Mouse (Mus musculus) heart, postnatal 36 days (tissue): ENCODE data around the gene Irf1. TPM values are rescaled to one million over a fixed set of nuclear protein-coding genes. Genes with fewer than 3 reads are reported as not detected.

Experiments used
- DNase-seq, 2 experiments: peaks; one replicate each; pipeline ENCODE4 v3.0.0; 2021 to 2022
- intact Hi-C: fragments of 180-260 bp; cut with DNase I; formaldehyde crosslinking; loops from one replicate; pipeline ENCODE4 v1.15.1; 2025
- total RNA-seq, 2 experiments: library from RNA; stranded (reverse); gene quantifications; 2 replicates each; pipeline ENCODE4 v1.2.3; 2021

Gene Irf1
- total RNA-seq, 2 experiments from 2014 or later, result 18.6 to 23.6 TPM

DNA sequence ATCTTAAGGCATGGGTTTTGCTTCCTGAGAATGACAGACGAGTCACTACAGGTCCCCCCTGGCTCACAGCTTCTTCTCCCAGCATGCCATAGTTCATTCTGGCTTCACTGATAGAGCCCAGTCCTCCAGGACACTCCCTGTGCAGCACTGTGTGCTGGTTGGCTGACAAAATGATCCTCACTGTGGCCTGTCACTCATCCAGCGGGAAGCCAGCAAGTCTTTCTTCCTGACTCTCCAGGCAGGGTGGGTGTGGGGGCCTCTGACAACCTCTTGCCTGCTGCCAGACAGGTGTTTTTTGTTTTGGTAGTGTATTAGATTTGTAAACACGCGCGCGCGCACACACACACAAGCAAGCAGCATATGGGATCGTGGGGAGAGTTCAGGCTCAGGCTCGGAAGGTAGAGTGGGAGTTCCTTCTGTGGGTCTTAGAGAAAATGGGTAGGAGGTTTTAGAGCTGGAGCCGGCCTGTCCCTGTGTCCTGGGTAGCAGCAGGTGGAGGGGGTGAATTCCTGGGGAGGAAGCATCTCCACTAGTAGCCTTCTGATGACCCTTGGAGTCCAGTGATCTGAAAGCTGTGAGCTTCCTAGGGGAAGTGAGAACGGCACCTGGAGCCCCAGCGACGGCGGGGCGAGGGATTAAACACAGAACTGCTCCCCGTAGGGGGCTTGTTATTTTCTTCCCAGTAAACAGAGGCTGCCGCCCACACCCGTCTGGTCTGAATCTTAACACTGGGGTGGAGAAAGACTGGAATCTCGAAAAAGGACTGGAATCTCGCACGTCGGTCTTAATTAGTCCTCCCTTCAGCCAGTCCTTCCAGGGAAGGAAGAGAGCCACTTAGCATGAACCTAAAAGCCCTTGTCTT lies 10.0 kb upstream of the Irf1 start:
- no peak for DNase-seq
- intact Hi-C loops, result loop anchor here (10.0 kb wide), 1 partner anchor 345 kb away; the partner anchor contains the start of gene P4ha2

DNA sequence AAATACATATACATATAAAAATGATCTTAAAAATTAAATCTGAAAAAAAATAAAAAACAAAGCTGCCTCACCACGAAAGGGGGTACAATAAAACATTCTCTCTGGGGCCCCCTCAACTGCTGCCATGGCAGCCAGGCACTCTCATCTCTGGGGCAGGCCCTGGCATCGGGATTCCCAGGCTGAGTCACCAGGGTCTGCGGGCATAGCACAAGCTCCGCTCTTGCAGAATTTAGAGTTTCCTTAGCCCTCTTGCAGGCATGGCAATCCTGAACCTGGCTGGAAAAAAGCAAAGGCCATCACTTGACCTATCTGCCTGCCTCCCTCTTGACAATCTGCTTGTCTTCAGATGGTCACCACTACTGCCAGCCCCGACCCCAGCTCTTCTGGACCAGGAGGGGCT lies 8.5 kb upstream of the Irf1 start:
- DNase-seq, result no peak
- intact Hi-C loops, result loop anchor here (10.0 kb wide), 1 partner anchor 344 kb away; the partner anchor contains the start of gene P4ha2

DNA sequence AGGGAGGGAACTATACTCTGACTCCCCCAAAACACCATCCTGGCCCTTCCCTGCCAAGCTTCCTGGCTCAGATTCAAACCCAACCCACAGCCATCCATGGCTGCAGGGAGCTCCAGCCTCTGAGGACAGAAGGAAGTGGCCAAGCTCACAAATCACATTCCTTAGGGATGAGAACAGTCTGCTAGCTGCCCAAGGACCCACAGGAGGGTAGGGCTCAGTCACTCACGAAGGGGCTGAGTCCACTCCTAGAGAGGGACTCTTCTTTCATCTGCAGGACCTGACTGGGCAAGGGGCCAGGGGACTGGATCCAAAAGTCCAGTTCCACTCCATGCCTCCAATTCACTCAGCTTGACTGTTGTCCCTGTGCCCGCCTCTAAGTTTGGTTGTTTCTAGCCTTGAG lies 8.0 kb upstream of the Irf1 start:
- intact Hi-C loops, result loop anchor here (2.0 to 10.0 kb wide), 3 partner anchors 35 to 343 kb away; partner anchors contain the start of gene P4ha2
- peak; percentile 78 to 80 for DNase-seq

DNA sequence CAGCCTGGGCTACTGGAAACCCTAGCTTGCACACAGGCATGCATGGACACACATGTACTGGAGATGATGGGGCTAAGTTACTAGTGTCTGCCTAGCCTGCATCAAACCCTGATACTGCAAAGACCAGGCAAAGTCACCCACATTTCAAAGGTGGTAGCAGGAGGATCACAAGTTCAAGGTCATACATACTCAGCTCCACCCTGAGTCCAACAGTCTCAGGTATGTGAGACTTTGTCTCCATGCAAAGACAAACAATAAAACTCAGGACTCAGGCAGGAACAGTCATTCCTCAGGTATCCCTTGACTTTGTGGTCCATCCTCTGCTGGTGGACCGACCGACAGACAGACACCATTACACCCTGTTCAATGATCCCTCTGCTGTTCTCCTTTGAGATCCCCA lies 7.4 kb upstream of the Irf1 start:
- no peak for DNase-seq
- intact Hi-C loops, result loop anchor here (2.0 to 10.0 kb wide), 3 partner anchors 34 to 342 kb away; partner anchors contain the start of gene P4ha2

DNA sequence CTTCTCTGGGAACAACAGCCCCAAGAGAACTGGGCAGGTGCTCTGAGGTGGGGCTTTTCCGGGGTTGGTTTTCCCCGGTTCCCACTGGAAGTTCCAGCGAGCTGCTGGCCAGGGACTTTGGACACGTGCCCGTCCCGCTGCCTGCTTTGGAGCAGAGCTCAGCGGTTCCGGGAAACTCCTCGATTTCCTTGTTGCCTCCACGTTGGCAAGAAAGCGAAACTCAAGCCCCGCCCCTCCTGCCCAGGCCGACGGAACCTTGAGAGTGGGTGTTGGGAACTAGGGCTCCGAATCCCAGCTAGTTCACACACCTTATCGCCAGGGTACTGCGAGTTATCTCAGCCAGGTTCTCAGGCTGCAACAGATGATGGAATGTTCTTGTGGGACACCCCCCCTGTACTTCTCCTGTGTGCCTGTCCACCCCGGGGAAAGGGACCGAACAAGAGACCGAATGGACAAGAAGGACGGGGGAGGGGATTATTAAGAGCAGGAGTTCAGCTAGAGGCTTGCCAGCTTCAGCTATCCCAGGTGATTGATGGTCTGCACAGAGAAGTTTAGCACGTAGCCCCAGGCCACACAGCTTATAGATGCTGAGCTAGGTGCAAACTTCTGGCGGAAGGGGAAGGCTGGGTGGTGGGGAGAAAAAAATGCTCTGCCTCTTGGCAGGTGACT lies 6.9 kb upstream of the Irf1 start:
- DNase-seq, result peak; percentile 86 to 87
- intact Hi-C loops, result loop anchor here (2.0 to 10.0 kb wide), 3 partner anchors 34 to 342 kb away; partner anchors contain the start of gene P4ha2

GRCm38 (mm10) chr11:53763496-53764140 lies 6.2 kb upstream of the Irf1 start:
- DNase-seq, result peak; percentile 91 to 95
- intact Hi-C loops, result loop anchor here (2.0 to 10.0 kb wide), 3 partner anchors 33 to 341 kb away; partner anchors contain the start of gene P4ha2

- intact Hi-C loops, result loop anchor here (10.0 kb wide), 1 partner anchor 340 kb away; the partner anchor contains the start of gene P4ha2
- DNase-seq, result no peak
Measured at GRCm38 (mm10) chr11:53764581-53764980, 5.2 kb upstream of the Irf1 start.

DNA sequence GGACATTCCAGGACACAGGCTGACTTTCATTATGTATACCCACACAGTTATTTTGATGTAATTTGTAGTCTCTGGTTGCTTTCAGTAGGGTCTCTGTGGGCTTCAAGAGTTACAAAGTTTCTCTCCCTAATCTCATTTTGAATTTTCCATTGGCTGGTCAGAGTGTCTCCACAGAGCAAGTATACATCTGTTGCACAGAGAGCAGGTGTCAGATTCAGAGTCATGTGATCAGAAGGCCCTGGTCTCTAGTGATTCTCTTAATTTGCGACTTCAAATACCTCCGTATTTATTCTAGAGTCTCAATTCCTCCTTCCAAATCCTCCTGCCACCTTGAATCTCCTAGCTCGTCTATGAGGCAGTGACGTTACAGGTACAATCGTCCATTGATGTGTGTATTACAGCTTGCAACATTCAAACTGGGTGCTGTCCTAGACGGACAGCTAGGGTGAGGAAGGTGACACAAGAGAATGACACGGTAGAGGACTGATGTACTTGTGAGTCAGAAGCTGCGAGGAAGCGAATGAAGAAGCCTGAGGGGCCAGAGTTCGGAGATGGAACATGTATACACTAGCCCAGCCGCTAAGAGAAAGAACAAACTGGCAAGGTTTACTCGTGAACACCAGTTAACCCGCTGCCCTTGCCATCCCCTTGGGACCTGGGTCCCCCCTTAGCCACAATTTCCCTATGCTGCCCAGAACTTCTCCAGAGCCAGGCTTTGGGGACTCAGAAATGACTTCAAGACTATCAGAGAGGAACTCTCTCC lies 1.2 kb upstream of the Irf1 start:
- DNase-seq, result no peak

DNA sequence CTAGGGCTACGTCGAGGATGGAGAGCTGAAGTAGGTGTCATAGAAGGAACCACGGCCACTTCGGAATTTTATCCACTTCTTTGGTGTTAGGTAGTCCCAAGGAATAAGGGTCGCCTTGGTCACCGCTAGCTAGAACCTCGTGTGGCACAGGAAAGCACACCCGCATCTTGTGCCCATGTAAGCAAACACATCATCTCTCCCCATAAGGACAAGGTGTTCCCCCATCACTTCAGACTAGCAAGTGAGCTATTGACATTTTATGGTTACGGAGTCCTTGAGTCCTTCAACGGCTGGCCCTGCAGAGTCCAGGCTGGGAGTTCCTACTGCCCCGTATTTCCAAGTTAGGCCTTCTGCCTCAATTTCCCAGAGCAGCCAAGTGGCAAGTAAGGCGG lies 633 bp upstream of the Irf1 start:
- DNase-seq, result no peak
- intact Hi-C loops, result loop anchor here (10.0 kb wide), 1 partner anchor 336 kb away; the partner anchor contains the start of gene P4ha2

More for the DNA sequence above, 1.2 kb upstream of the Irf1 start:
- intact Hi-C loops, result loop anchor here (10.0 kb wide), 1 partner anchor 336 kb away; the partner anchor contains the start of gene P4ha2

DNA sequence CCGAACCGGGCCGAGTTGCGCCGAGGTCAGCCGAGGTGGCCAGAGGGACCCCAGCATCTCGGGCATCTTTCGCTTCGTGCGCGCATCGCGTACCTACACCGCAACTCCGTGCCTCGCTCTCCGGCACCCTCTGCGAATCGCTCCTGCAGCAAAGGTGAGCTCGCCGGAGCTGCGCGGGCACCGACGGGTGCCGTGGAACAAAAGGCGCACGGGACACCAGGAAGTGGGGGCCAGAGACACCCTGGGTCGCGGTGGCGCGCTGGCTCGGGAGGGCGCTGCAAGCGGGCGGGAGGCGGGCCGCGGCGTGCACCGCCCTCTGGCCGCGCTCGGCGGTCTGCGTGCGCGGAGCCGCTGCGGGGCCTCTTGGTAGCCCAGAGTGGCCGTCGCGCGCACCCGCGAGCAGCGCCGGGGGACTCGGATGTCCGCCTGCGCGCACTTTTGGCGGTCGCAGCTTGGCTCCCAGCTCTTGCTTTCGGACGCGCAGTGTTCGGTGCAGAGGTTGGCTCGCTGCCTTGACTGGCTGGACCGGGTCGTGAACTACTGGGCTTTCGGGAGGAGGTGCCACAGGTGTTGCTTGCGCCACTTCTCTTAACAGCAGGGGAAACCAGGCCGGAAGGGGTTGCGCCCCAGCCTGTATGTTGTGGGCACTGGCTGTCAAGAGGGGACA lies 444 bp downstream of the Irf1 start:
- intact Hi-C loops, result loop anchor here (2.0 kb wide), 2 partner anchors 25 to 49 kb away; no protein-coding TSS in a partner anchor

GRCm38 (mm10) chr11:53771001-53771744 lies 1.4 kb downstream of the Irf1 start:
- DNase-seq, result no peak
- intact Hi-C loops, result loop anchor here (2.0 kb wide), 2 partner anchors 24 to 48 kb away; no protein-coding TSS in a partner anchor

More for the DNA sequence above, 444 bp downstream of the Irf1 start:
- DNase-seq, result peak; percentile 79 to 85

DNA sequence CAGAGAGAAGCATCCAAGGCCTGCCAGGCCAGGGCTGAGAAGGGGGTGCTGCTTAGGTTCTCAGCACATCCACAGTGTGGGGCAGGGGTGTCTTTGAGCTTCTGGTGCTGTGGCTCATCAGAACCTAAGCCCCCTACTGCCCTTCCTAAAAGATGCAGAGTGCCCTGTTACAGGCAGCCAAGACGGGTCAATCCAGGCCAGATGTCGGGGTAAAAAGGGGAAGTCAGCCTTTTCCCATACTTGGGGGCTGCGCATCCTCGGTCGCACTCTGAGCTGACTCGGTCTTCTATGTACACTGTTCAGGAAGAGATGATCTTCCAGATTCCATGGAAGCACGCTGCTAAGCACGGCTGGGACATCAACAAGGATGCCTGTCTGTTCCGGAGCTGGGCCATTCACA lies 2.7 kb downstream of the Irf1 start:
- intact Hi-C loops, result no loop called here
- DNase-seq, result no peak

GRCm38 (mm10) chr11:53773087-53773486 lies 3.3 kb downstream of the Irf1 start, which contains the start of gene Gm17334:
TSS of gene Gm17334 (minus strand) at chr11:53773187.
- intact Hi-C loops, result no loop called here
- DNase-seq, result no peak

DNA sequence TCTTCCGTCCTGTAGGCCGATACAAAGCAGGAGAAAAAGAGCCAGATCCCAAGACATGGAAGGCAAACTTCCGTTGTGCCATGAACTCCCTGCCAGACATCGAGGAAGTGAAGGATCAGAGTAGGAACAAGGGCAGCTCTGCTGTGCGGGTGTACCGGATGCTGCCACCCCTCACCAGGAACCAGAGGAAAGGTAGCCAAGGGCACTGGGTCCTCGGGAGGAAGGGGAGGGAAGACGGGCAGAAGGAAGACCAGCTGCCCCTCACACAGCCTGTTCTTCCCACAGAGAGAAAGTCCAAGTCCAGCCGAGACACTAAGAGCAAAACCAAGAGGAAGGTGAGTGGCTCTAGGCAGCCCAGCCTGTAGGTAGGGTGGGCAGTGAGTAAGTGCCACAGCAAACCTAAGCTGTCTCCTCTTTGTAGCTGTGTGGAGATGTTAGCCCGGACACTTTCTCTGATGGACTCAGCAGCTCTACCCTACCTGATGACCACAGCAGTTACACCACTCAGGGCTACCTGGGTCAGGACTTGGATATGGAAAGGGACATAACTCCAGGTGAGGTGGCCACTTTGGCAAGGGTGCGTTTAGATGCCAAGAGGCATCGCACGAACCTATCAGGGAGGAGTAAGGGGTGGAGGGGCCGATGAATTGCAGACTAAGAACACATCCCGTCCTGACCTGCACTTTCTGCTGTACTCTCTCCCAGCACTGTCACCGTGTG lies 4.0 kb downstream of the Irf1 start:
- intact Hi-C loops, result no loop called here
- DNase-seq, result no peak

- DNase-seq, result no peak
- intact Hi-C loops, result no loop called here
Measured at GRCm38 (mm10) chr11:53774659-53775255, 4.9 kb downstream of the Irf1 start.

- DNase-seq, result no peak
- intact Hi-C loops, result no loop called here
Measured at GRCm38 (mm10) chr11:53777736-53778135, 7.9 kb downstream of the Irf1 start.

- no peak for DNase-seq
- intact Hi-C loops, result no loop called here
Measured at GRCm38 (mm10) chr11:53778455-53778854, 8.6 kb downstream of the Irf1 start.
